Comparison of ENCODE assay signal across 13 mouse cellular contexts in genomic region chr5:92948972-92949745, GRCm38 (mm10).
DNase-seq lines count a peak whose midpoint lies in the region; ATAC-seq and TF ChIP-seq lines count a peak whose summit lies in the region.
"Had no signal": no experiment of that assay in that cellular context is flagged by ENCODE, and none has a peak within 500 bp of the region (broad histone marks: within the 10 kb centered on the region; RNA-seq: fewer than 3 reads in every experiment).

No protein-coding gene starts in this region.

- peaks cover 35% of the 10 kb centered on the region for H3K36me3 ChIP-seq in intestine, embryonic 15.5 days
- peaks cover 65% of the 10 kb centered on the region for H3K36me3 ChIP-seq in intestine, postnatal 0 days (ENCODE audit: control insufficient read depth, insufficient read depth)
- H3K36me3 ChIP-seq in midbrain, embryonic 13.5 days: peaks cover 32% of the 10 kb centered on the region
- peaks cover 5% of the 10 kb centered on the region; the same call in 1 of the 2 replicates for H3K36me3 ChIP-seq in midbrain, embryonic 16.5 days (ENCODE audit: control insufficient read depth, insufficient read depth, low read length)
- peaks cover 94% of the 10 kb centered on the region for H3K36me3 ChIP-seq in hindbrain, embryonic 10.5 days
- H3K36me3 ChIP-seq in stomach, embryonic 15.5 days: peaks cover 10% of the 10 kb centered on the region; the same call in 1 of the 2 replicates
- H3K36me3 ChIP-seq: liver, embryonic 15.5 days had no signal

- no peak overlapping the region for H3K9ac ChIP-seq in intestine, embryonic 15.5 days
- no peak overlapping the region for H3K9ac ChIP-seq in intestine, postnatal 0 days (ENCODE audit: low read depth, low read length)
- H3K9ac ChIP-seq in midbrain, embryonic 13.5 days (replicated peaks): no peak overlapping the region; the same call in 1 of the 2 replicates
- H3K9ac ChIP-seq in midbrain, embryonic 16.5 days (ENCODE audit: low read depth, low read length): no peak overlapping the region
- no peak overlapping the region for H3K9ac ChIP-seq in stomach, embryonic 15.5 days
- H3K9ac ChIP-seq: embryonic facial prominence, embryonic 12.5 days; liver, embryonic 15.5 days had no signal

- DNase-seq in hindbrain, embryonic 10.5 days (ENCODE audit: low spot score): no peak
- DNase-seq in ovary, postnatal 14 days (ENCODE audit: low spot score): no peak
- no peak for DNase-seq in spleen, postnatal 10 days (ENCODE audit: low spot score in 2 of 2)
- DNase-seq: heart, postnatal 10 days; thymus, postnatal 36 days had no signal

- ATAC-seq in intestine, embryonic 15.5 days: peak; percentile 34; the same call in 1 of the 2 replicates
- no peak for ATAC-seq in intestine, postnatal 0 days
- peak; percentile 63 for ATAC-seq in midbrain, embryonic 13.5 days
- no peak for ATAC-seq in midbrain, embryonic 16.5 days
- ATAC-seq in stomach, embryonic 15.5 days (ENCODE audit: insufficient read depth, low FRiP score, low read depth): peak; percentile 29; the same call in 1 of the 2 replicates

- no peaks in the 10 kb centered on the region for H3K9me3 ChIP-seq in intestine, embryonic 15.5 days
- no peaks in the 10 kb centered on the region for H3K9me3 ChIP-seq in intestine, postnatal 0 days (ENCODE audit: control insufficient read depth)
- H3K9me3 ChIP-seq in midbrain, embryonic 13.5 days: no peaks in the 10 kb centered on the region
- H3K9me3 ChIP-seq in midbrain, embryonic 16.5 days (replicated peaks; ENCODE audit: control insufficient read depth, low read length, poor library complexity, severe bottlenecking): no peaks in the 10 kb centered on the region
- no peaks in the 10 kb centered on the region for H3K9me3 ChIP-seq in hindbrain, embryonic 10.5 days
- no peaks in the 10 kb centered on the region for H3K9me3 ChIP-seq in stomach, embryonic 15.5 days
- H3K9me3 ChIP-seq: embryonic facial prominence, embryonic 12.5 days; liver, embryonic 15.5 days had no signal

- H3K4me1 ChIP-seq in intestine, embryonic 15.5 days (replicated peaks): 0 out of 2 replicates have a peak, but pooled peaks cover 3% of the 10 kb centered on the region
- no peaks in the 10 kb centered on the region for H3K4me1 ChIP-seq in intestine, postnatal 0 days (replicated peaks; ENCODE audit: control insufficient read depth, insufficient read depth, low read length)
- peaks cover 10% of the 10 kb centered on the region for H3K4me1 ChIP-seq in midbrain, embryonic 13.5 days (replicated peaks)
- H3K4me1 ChIP-seq in midbrain, embryonic 16.5 days (ENCODE audit: control insufficient read depth, insufficient read depth, low read length): no peaks in the 10 kb centered on the region; the same call in 1 of the 2 replicates
- peaks cover 9% of the 10 kb centered on the region; the same call in 1 of the 2 replicates for H3K4me1 ChIP-seq in hindbrain, embryonic 10.5 days (replicated peaks)
- H3K4me1 ChIP-seq in stomach, embryonic 15.5 days: no peaks in the 10 kb centered on the region
- H3K4me1 ChIP-seq: embryonic facial prominence, embryonic 12.5 days; liver, embryonic 15.5 days had no signal

- WGBS in intestine, embryonic 15.5 days: 65% methylated on average over 14 of the region's 14 CpGs
- WGBS in intestine, postnatal 0 days: 68% methylated on average over 14 of the region's 14 CpGs
- whole genome bisulfite sequencing in midbrain, embryonic 13.5 days: 80% methylated on average over 14 of the region's 14 CpGs
- 75% methylated on average over 14 of the region's 14 CpGs for WGBS in midbrain, embryonic 16.5 days
- WGBS in hindbrain, embryonic 10.5 days: 84% methylated on average over 14 of the region's 14 CpGs
- WGBS in stomach, embryonic 15.5 days: 67% methylated on average over 14 of the region's 14 CpGs

- H3K27ac ChIP-seq in intestine, embryonic 15.5 days: no peak overlapping the region
- H3K27ac ChIP-seq in intestine, postnatal 0 days (ENCODE audit: low read depth, low read length): no peak overlapping the region
- H3K27ac ChIP-seq in midbrain, embryonic 13.5 days: peak overlapping the region; percentile 5; the same call in 1 of the 2 replicates
- no peak overlapping the region for H3K27ac ChIP-seq in midbrain, embryonic 16.5 days (ENCODE audit: low read length)
- peak overlapping the region; percentile 62; the same call in 1 of the 2 replicates for H3K27ac ChIP-seq in hindbrain, embryonic 10.5 days
- H3K27ac ChIP-seq in stomach, embryonic 15.5 days: no peak overlapping the region
- H3K27ac ChIP-seq: embryonic facial prominence, embryonic 12.5 days; left cerebral cortex, adult 2 months; liver, embryonic 15.5 days had no signal

- H3K4me3 ChIP-seq in intestine, embryonic 15.5 days (replicated peaks): no peak overlapping the region
- H3K4me3 ChIP-seq in intestine, postnatal 0 days (ENCODE audit: low read depth, low read length): no peak overlapping the region
- no peak overlapping the region for H3K4me3 ChIP-seq in midbrain, embryonic 13.5 days (replicated peaks)
- no peak overlapping the region for H3K4me3 ChIP-seq in midbrain, embryonic 16.5 days (ENCODE audit: low read depth, low read length)
- no peak overlapping the region for H3K4me3 ChIP-seq in hindbrain, embryonic 10.5 days
- H3K4me3 ChIP-seq in stomach, embryonic 15.5 days (replicated peaks): no peak overlapping the region
- H3K4me3 ChIP-seq: embryonic facial prominence, embryonic 12.5 days; left cerebral cortex, adult 2 months; liver, embryonic 15.5 days had no signal

- TF ChIP-seq CTCF in intestine, postnatal 0 days (IDR thresholded peaks at IDR 0.05; ENCODE audit: low read depth): no peak

- H3K27me3 ChIP-seq in intestine, embryonic 15.5 days (replicated peaks): no peaks in the 10 kb centered on the region
- H3K27me3 ChIP-seq in intestine, postnatal 0 days (replicated peaks; ENCODE audit: control insufficient read depth, insufficient read depth, low read length): no peaks in the 10 kb centered on the region
- H3K27me3 ChIP-seq in midbrain, embryonic 13.5 days: no peaks in the 10 kb centered on the region
- H3K27me3 ChIP-seq in midbrain, embryonic 16.5 days (ENCODE audit: control insufficient read depth, insufficient read depth, low read depth, low read length): no peaks in the 10 kb centered on the region
- H3K27me3 ChIP-seq in hindbrain, embryonic 10.5 days (ENCODE audit: insufficient read depth, poor library complexity, severe bottlenecking): no peaks in the 10 kb centered on the region
- H3K27me3 ChIP-seq in stomach, embryonic 15.5 days (replicated peaks): no peaks in the 10 kb centered on the region
- H3K27me3 ChIP-seq: embryonic facial prominence, embryonic 12.5 days; liver, embryonic 15.5 days had no signal

- no peak overlapping the region for H3K4me2 ChIP-seq in intestine, embryonic 15.5 days (replicated peaks)
- H3K4me2 ChIP-seq in intestine, postnatal 0 days (replicated peaks; ENCODE audit: low read depth): no peak overlapping the region
- no peak overlapping the region for H3K4me2 ChIP-seq in midbrain, embryonic 13.5 days (replicated peaks)
- no peak overlapping the region for H3K4me2 ChIP-seq in midbrain, embryonic 16.5 days (ENCODE audit: low read length)
- no peak overlapping the region for H3K4me2 ChIP-seq in stomach, embryonic 15.5 days
- H3K4me2 ChIP-seq: embryonic facial prominence, embryonic 12.5 days; liver, embryonic 15.5 days had no signal

Comparison
In these comparisons a context has a peak if more than half of its experiments do, and no peak if none do; other contexts are left out.
1. ATAC-seq: peak in intestine, embryonic 15.5 days (single experiment), midbrain, embryonic 13.5 days (single experiment) and stomach, embryonic 15.5 days (single experiment); none in intestine, postnatal 0 days (single experiment) and midbrain, embryonic 16.5 days (single experiment).
2. H3K27ac ChIP-seq: peak in midbrain, embryonic 13.5 days (single experiment) and hindbrain, embryonic 10.5 days (single experiment); none in intestine, embryonic 15.5 days (single experiment), intestine, postnatal 0 days (single experiment), midbrain, embryonic 16.5 days (single experiment) and stomach, embryonic 15.5 days (single experiment).